Mouse (Mus musculus) ES-E14 (cell line): ENCODE data around the gene Tead1.

Experiments
- CHD2 ChIP-seq: IDR thresholded peaks from 2 replicates; pipeline ENCODE4 v1.6.1; 2014; ENCODE audit warnings: mild to moderate bottlenecking, low read depth, low read length, inconsistent platforms
- HCFC1 ChIP-seq: IDR thresholded peaks from 2 replicates; pipeline ENCODE4 v1.6.1; 2012; ENCODE audit warnings: low read length, inconsistent platforms, borderline replicate concordance; ENCODE audit not compliant: insufficient read depth
- MAFK ChIP-seq: IDR thresholded peaks from 2 replicates; pipeline ENCODE4 v1.6.1; 2014; ENCODE audit warnings: mild to moderate bottlenecking, low read depth, low read length, inconsistent platforms; ENCODE audit not compliant: insufficient read depth
- ZC3H11A ChIP-seq: IDR thresholded peaks from 2 replicates; pipeline ENCODE4 v1.6.1; 2012; ENCODE audit warnings: low read depth, mild to moderate bottlenecking, inconsistent platforms, low read length, borderline replicate concordance
- ZNF384 ChIP-seq: IDR thresholded peaks from 2 replicates; pipeline ENCODE4 v1.6.1; 2012; ENCODE audit warnings: low read depth, low read length, inconsistent platforms

DNA sequence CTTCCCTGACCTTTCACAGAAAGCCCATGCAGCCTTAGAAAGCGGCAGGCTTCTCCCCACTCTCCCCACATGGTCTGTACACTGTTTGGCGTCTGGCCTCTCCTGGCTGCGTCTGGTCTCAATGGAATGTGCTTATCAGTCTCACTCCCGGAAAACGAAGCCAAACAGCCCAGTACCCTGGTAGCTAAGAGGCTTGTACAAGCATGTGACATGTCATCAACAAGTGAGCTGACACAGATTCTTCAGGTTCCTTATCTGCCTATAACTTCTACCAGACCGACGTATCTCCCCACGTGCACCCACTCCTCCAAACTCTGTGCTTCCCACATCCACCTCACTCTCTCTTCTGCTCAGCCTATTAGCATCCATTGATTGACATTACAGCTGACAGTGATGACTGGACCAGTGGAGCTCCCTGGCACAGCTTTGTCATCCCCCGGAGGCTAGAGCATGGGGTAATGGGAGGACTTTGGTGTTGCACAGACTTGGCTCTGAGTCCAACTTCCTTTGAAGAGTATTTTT is 22.9 kb upstream of the Tead1 start:
- TF ChIP-seq CHD2 (no peak), ZC3H11A (no peak), ZNF384 (no peak), HCFC1 (no peak), MAFK (no peak)
